Mouse (Mus musculus) small intestine, adult 2 months (tissue): ENCODE measurements around the gene Cyp2r1. TPM values are rescaled to one million over a fixed set of nuclear protein-coding genes. Genes with fewer than 3 reads are reported as not detected.
A peak's percentile ranks its signal among the peaks of the same experiment; 100 is the strongest.
"Not testable (repeated sequence)": the region's sequence is repeated elsewhere in the genome, so short reads cannot be mapped to it uniquely, and the experiment has no call there.

Experiments used
- H3K27ac ChIP-seq: fragments of 200-500 bp; 2 replicates; pipeline ENCODE4 v1.5.1; 2012; ENCODE audit warnings: low read depth, low read length, control low read depth, inconsistent platforms; ENCODE audit not compliant: insufficient read depth
- H3K27me3 ChIP-seq: fragments of 200-500 bp; 2 replicates; pipeline ENCODE4 v1.6.1; 2012; ENCODE audit warnings: mild to moderate bottlenecking, moderate library complexity, low read length, inconsistent platforms; ENCODE audit not compliant: control insufficient read depth, insufficient read depth
- H3K36me3 ChIP-seq: fragments of 200-500 bp; 2 replicates; pipeline ENCODE4 v1.6.1; 2012; ENCODE audit warnings: mild to moderate bottlenecking, low read length, control low read depth, inconsistent platforms; ENCODE audit not compliant: control insufficient read depth, insufficient read depth
- H3K4me1 ChIP-seq: fragments of 200-500 bp; 2 replicates; pipeline ENCODE4 v1.6.1; 2012; ENCODE audit warnings: low read length, inconsistent platforms, mixed read lengths; ENCODE audit not compliant: control insufficient read depth, insufficient read depth, insufficient read length
- H3K4me3 ChIP-seq: fragments of 200-500 bp; 2 replicates; pipeline ENCODE4 v1.5.1; 2012; ENCODE audit warnings: low read depth, mild to moderate bottlenecking, control low read depth, inconsistent platforms, low read length, moderate library complexity
- CTCF ChIP-seq: fragments of 200-500 bp; IDR thresholded peaks from 2 replicates; pipeline ENCODE4 v1.5.1; 2012; ENCODE audit warnings: low read depth, mild to moderate bottlenecking, control low read depth, inconsistent platforms, low read length, moderate library complexity, mixed read lengths; ENCODE audit not compliant: insufficient replicate concordance, insufficient read length; ENCODE audit errors: extremely low read depth
- POLR2A ChIP-seq: fragments of 200-500 bp; IDR thresholded peaks from 2 replicates; pipeline ENCODE4 v1.6.1; 2012; ENCODE audit warnings: low read depth, mild to moderate bottlenecking, control low read depth, inconsistent platforms, low read length, moderate library complexity
- WGBS: fragments of 180-500 bp; shearing (Covaris S2); methylation state at CpG from one replicate; pipeline ENCODE4 v1.1.7; 2018; 5-methylcytosine and 5-hydroxymethylcytosine counted together
- polyA plus RNA-seq: library from polyadenylated mRNA; depleted of rRNA; stranded (reverse); fragments of >200 nt; gene quantifications from 2 replicates; pipeline ENCODE4 v1.2.3, GENCODE M21; 2012; rRNA removed

Cyp2r1 gene
- 0.44 and 0.53 TPM in 2 replicates for polyA plus RNA-seq

- Histone ChIP-seq H3K36me3 (no peaks in the 10 kb centered on the region), H3K4me3 (peak within 1 kb of the TSS; percentile 77), H3K27me3 (no peaks in the 10 kb centered on the region), H3K27ac (peak within 1 kb of the TSS; percentile 58), H3K4me1 (no peaks in the 10 kb centered on the region)
- TF ChIP-seq POLR2A: no peak
- TF ChIP-seq CTCF: peak; percentile 25; the same call in 1 of the 2 replicates
- 3% methylated on average over 56 of the region's 56 CpGs for WGBS
Measured at GRCm38 (mm10) chr7:114562531-114563241, at the start of gene Cyp2r1. Gene Cyp2r1, minus strand, starts transcription at chr7:114562972.

- not testable (repeated sequence) for H3K4me1 ChIP-seq, H3K27ac ChIP-seq, H3K36me3 ChIP-seq, H3K4me3 ChIP-seq, H3K27me3 ChIP-seq
- 70% methylated on average over 8 of the region's 8 CpGs for WGBS
Measured at GRCm38 (mm10) chr7:114594391-114594790, 31.6 kb upstream of the Cyp2r1 start.

GRCm38 (mm10) chr7:114582441-114582840 is 19.7 kb upstream of the Cyp2r1 start:
- Histone ChIP-seq H3K36me3 (no peaks in the 10 kb centered on the region), H3K4me1 (no peaks in the 10 kb centered on the region), H3K4me3 (no peak overlapping the region), H3K27me3 (no peaks in the 10 kb centered on the region), H3K27ac (no peak overlapping the region)
- no peak for TF ChIP-seq POLR2A
- WGBS: 26% methylated on average over 2 of the region's 2 CpGs

GRCm38 (mm10) chr7:114581200-114581599 is 18.4 kb upstream of the Cyp2r1 start:
- 77% methylated on average over 5 of the region's 5 CpGs for WGBS
- H3K27me3 ChIP-seq: no peaks in the 10 kb centered on the region
- no peaks in the 10 kb centered on the region for H3K36me3 ChIP-seq
- TF ChIP-seq POLR2A (no peak), CTCF (no peak)
- no peaks in the 10 kb centered on the region for H3K4me1 ChIP-seq
- H3K4me3 ChIP-seq: no peak overlapping the region
- H3K27ac ChIP-seq: no peak overlapping the region

GRCm38 (mm10) chr7:114580426-114580825 is 17.7 kb upstream of the Cyp2r1 start:
- no peaks in the 10 kb centered on the region for H3K4me1 ChIP-seq
- WGBS: 2% methylated on average over 4 of the region's 4 CpGs
- peak; percentile 40; the same call in 1 of the 2 replicates for TF ChIP-seq CTCF
- no peak for TF ChIP-seq POLR2A
- H3K4me3 ChIP-seq: no peak overlapping the region
- no peaks in the 10 kb centered on the region for H3K36me3 ChIP-seq
- no peaks in the 10 kb centered on the region for H3K27me3 ChIP-seq
- no peak overlapping the region for H3K27ac ChIP-seq

GRCm38 (mm10) chr7:114577665-114578064 is 14.9 kb upstream of the Cyp2r1 start:
- TF ChIP-seq POLR2A: no peak
- TF ChIP-seq CTCF: no peak
- 56% methylated on average over 1 of the region's 1 CpGs for whole genome bisulfite sequencing
- Histone ChIP-seq H3K27ac (no peak overlapping the region), H3K27me3 (no peaks in the 10 kb centered on the region), H3K4me1 (no peaks in the 10 kb centered on the region), H3K36me3 (no peaks in the 10 kb centered on the region), H3K4me3 (no peak overlapping the region)

- Histone ChIP-seq H3K4me1 (no peaks in the 10 kb centered on the region), H3K4me3 (peak overlapping the region; percentile 42), H3K27me3 (no peaks in the 10 kb centered on the region), H3K36me3 (no peaks in the 10 kb centered on the region), H3K27ac (no peak overlapping the region)
- WGBS: 9% methylated on average over 3 of the region's 3 CpGs
- TF ChIP-seq CTCF (no peak), POLR2A (no peak)
Measured at GRCm38 (mm10) chr7:114576931-114577330, 14.2 kb upstream of the Cyp2r1 start.

- H3K36me3 ChIP-seq, H3K27ac ChIP-seq, H3K4me1 ChIP-seq, H3K4me3 ChIP-seq, H3K27me3 ChIP-seq: not testable (repeated sequence)
- WGBS: 97% methylated on average over 4 of the region's 4 CpGs
Measured at GRCm38 (mm10) chr7:114573866-114574265, 11.1 kb upstream of the Cyp2r1 start.
